Mouse (Mus musculus): ENCODE data around the gene Fgd2. TPM values are rescaled to one million over a fixed set of nuclear protein-coding genes. Genes with fewer than 3 reads are reported as not detected.
"Not testable (repeated sequence)": the region's sequence is repeated elsewhere in the genome, so short reads cannot be mapped to it uniquely, and the experiment has no call there.

The Fgd2 gene
- polyA plus RNA-seq, 1 experiment from 2014 or later, result 5.9 TPM

- Histone ChIP-seq H3K36me3 (no peaks in the 10 kb centered on the region), H3K4me3 (no peak overlapping the region), H3K27ac (no peak overlapping the region), H3K27me3 (ENCODE audit: insufficient read depth, poor library complexity, severe bottlenecking) (no peaks in the 10 kb centered on the region), H3K4me1 (replicated peaks) (peaks cover 13% of the 10 kb centered on the region; the same call in 1 of the 2 replicates), H3K9me3 (no peaks in the 10 kb centered on the region)
- WGBS, result 18% methylated on average over 7 of the region's 7 CpGs
- DNase-seq (ENCODE audit: low spot score), result peak; percentile 71
Observed at GRCm38 (mm10) chr17:29381472-29381871, 20.8 kb downstream of the Fgd2 start.

GRCm38 (mm10) chr17:29382417-29382816, 21.7 kb downstream of the Fgd2 start:
- H3K4me1 ChIP-seq (replicated peaks), result peaks cover 11% of the 10 kb centered on the region; the same call in 1 of the 2 replicates
- 76% methylated on average over 11 of the region's 11 CpGs for WGBS
- no peak overlapping the region for H3K4me3 ChIP-seq
- no peak for DNase-seq (ENCODE audit: low spot score)
- H3K27ac ChIP-seq, result no peak overlapping the region
- H3K36me3 ChIP-seq, result no peaks in the 10 kb centered on the region
- H3K9me3 ChIP-seq, result no peaks in the 10 kb centered on the region
- H3K27me3 ChIP-seq (ENCODE audit: insufficient read depth, poor library complexity, severe bottlenecking), result no peaks in the 10 kb centered on the region

- Histone ChIP-seq H3K27me3 (ENCODE audit: insufficient read depth, poor library complexity, severe bottlenecking) (no peaks in the 10 kb centered on the region), H3K9me3 (no peaks in the 10 kb centered on the region), H3K4me3 (no peak overlapping the region), H3K4me1 (replicated peaks) (peaks cover 6% of the 10 kb centered on the region; the same call in 1 of the 2 replicates), H3K36me3 (no peaks in the 10 kb centered on the region), H3K27ac (no peak overlapping the region)
- 81% methylated on average over 9 of the region's 9 CpGs for WGBS
- DNase-seq (ENCODE audit: low spot score), result no peak
Observed at GRCm38 (mm10) chr17:29383923-29384322, 23.2 kb downstream of the Fgd2 start.

DNA sequence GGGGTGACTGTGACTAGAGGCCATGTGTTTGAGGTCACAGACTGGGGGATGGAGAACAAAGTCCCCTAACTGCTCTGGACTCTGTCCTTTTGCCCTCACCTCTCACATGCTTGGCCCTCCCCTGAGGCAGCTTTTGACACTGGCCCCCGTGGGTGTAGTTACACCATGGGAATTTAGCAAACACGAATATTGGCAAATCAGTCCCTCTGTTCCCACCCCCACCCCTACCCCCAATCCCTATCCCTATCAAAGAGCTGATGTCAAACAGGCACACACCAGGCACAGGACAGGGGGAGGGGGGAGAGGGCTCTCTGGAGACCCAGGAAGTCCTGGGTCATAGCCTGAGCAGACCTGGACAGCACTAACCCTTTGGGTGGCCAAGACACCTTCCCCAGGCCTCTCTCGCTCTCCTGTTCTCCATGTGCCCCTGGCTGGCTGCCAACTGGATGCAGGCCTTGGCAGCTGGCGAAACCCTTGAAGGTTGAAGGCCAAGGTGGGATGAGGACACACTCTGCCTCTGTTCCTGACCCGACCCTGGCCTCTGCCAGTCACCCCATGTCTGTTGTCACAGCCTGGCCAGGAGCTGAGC, 24.2 kb downstream of the Fgd2 start:
- H3K27me3 ChIP-seq (ENCODE audit: insufficient read depth, poor library complexity, severe bottlenecking), result no peaks in the 10 kb centered on the region
- no peak for DNase-seq (ENCODE audit: low spot score)
- WGBS, result 57% methylated on average over 5 of the region's 5 CpGs
- no peak overlapping the region for H3K4me3 ChIP-seq
- H3K36me3 ChIP-seq, result no peaks in the 10 kb centered on the region
- no peaks in the 10 kb centered on the region for H3K9me3 ChIP-seq
- peaks cover 6% of the 10 kb centered on the region; the same call in 1 of the 2 replicates for H3K4me1 ChIP-seq (replicated peaks)
- no peak overlapping the region for H3K27ac ChIP-seq

- no peaks in the 10 kb centered on the region for H3K9me3 ChIP-seq
- H3K27ac ChIP-seq, result no peak overlapping the region
- no peak for DNase-seq (ENCODE audit: low spot score)
- H3K4me3 ChIP-seq, result no peak overlapping the region
- H3K36me3 ChIP-seq, result no peaks in the 10 kb centered on the region
- no peaks in the 10 kb centered on the region for H3K27me3 ChIP-seq (ENCODE audit: insufficient read depth, poor library complexity, severe bottlenecking)
- H3K4me1 ChIP-seq (replicated peaks), result peaks cover 6% of the 10 kb centered on the region; the same call in 1 of the 2 replicates
- 24% methylated on average over 6 of the region's 6 CpGs for WGBS
Observed at GRCm38 (mm10) chr17:29385746-29386145, 25.0 kb downstream of the Fgd2 start.

- H3K4me1 ChIP-seq (replicated peaks), result peaks cover 11% of the 10 kb centered on the region
- no peaks in the 10 kb centered on the region for H3K27me3 ChIP-seq (ENCODE audit: insufficient read depth, poor library complexity, severe bottlenecking)
- WGBS, result 81% methylated on average over 11 of the region's 11 CpGs
- no peaks in the 10 kb centered on the region for H3K36me3 ChIP-seq
- H3K27ac ChIP-seq, result peak overlapping the region; percentile 35; the same call in 1 of the 2 replicates
- DNase-seq (ENCODE audit: low spot score), result no peak
- H3K9me3 ChIP-seq, result no peaks in the 10 kb centered on the region; the same call in 1 of the 2 replicates
- no peak overlapping the region for H3K4me3 ChIP-seq
Observed at GRCm38 (mm10) chr17:29388978-29389377, 28.3 kb downstream of the Fgd2 start.

DNA sequence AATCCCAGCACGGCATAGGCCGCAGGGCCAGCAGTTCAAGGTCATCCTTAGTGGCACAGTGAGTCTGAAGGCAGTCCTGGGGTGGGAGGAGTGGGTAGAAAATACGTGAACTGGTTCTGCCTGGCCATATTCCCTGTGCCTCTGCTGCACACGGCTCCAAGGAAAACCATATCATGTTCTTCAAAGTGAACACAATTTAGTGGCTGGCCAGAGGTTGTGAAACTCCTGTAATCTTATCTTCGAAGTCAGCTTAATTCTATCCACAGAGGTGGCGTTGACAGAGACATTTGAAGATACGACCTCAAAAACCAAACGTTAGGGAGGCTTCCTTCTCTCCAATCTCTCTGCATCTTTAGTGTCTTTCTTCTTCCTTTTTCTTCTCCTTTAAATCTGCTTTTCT, 30.6 kb downstream of the Fgd2 start:
- Histone ChIP-seq H3K27me3 (ENCODE audit: insufficient read depth, poor library complexity, severe bottlenecking) (peaks cover 10% of the 10 kb centered on the region), H3K36me3 (no peaks in the 10 kb centered on the region), H3K4me1 (replicated peaks) (peaks cover 4% of the 10 kb centered on the region; the same call in 1 of the 2 replicates), H3K4me3 (no peak overlapping the region), H3K27ac (no peak overlapping the region), H3K9me3 (no peaks in the 10 kb centered on the region; the same call in 1 of the 2 replicates)
- DNase-seq (ENCODE audit: low spot score), result no peak
- 86% methylated on average over 8 of the region's 8 CpGs for WGBS

GRCm38 (mm10) chr17:29393335-29394089, 32.8 kb downstream of the Fgd2 start:
- Histone ChIP-seq H3K27ac (no peak overlapping the region), H3K27me3 (ENCODE audit: insufficient read depth, poor library complexity, severe bottlenecking) (peaks cover 13% of the 10 kb centered on the region), H3K4me3 (no peak overlapping the region), H3K9me3 (no peaks in the 10 kb centered on the region; the same call in 1 of the 2 replicates), H3K4me1 (replicated peaks) (peaks cover 23% of the 10 kb centered on the region), H3K36me3 (no peaks in the 10 kb centered on the region)
- DNase-seq (ENCODE audit: low spot score), result no peak
- 65% methylated on average over 14 of the region's 14 CpGs for WGBS

- no peaks in the 10 kb centered on the region; the same call in 1 of the 2 replicates for H3K9me3 ChIP-seq
- WGBS, result 69% methylated on average over 9 of the region's 9 CpGs
- no peak overlapping the region for H3K4me3 ChIP-seq
- no peaks in the 10 kb centered on the region for H3K36me3 ChIP-seq
- H3K4me1 ChIP-seq (replicated peaks), result peaks cover 30% of the 10 kb centered on the region
- peaks cover 20% of the 10 kb centered on the region for H3K27me3 ChIP-seq (ENCODE audit: insufficient read depth, poor library complexity, severe bottlenecking)
- H3K27ac ChIP-seq, result no peak overlapping the region
- DNase-seq (ENCODE audit: low spot score), result no peak
Observed at GRCm38 (mm10) chr17:29394106-29394760, 33.5 kb downstream of the Fgd2 start.

DNA sequence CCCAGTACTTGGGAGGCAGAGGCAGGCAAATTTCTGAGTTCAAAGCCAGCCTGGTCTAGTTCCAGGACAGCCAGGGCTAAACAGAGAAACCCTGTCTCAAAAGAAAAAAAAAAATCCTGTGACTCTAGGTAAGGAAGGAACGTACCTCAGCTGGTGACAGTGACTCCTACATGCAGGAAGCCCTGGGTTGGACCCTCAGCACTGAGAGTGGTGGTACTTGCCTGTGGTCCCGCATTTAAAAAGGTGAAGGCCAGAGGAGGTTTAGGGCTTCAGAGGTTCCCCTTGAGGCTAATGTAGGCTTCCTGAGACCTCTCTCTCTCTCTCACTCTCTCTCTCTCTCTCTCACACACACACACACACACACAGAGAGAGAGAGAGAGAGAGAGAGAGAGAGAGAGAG, 34.0 kb downstream of the Fgd2 start:
- not testable (repeated sequence) for H3K27ac ChIP-seq; DNase-seq (ENCODE audit: low spot score); H3K36me3 ChIP-seq; H3K4me3 ChIP-seq; H3K9me3 ChIP-seq
- Histone ChIP-seq H3K4me1 (replicated peaks) (peaks cover 35% of the 10 kb centered on the region), H3K27me3 (ENCODE audit: insufficient read depth, poor library complexity, severe bottlenecking) (peaks cover 25% of the 10 kb centered on the region)
- WGBS, result 78% methylated on average over 2 of the region's 2 CpGs

DNA sequence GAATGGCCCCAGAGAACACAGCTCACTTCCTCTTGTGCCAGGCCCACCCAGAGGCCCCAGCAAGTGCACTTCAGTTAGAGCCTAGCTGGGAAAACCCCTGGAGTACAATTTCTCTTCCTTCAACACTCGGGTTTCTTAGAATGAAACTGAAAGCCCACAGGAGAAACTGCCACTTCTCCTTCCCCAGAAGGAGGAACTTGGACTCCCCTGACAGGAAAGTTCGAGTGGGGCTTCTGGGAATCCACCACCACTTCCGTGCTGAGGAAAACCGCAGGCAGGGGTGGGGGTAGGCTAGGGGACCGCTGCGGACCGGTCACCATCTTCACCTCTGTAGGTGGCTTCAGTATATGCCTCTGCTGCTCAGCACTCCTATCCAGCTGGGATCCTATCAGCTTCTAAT, 34.7 kb downstream of the Fgd2 start:
- Histone ChIP-seq H3K9me3 (no peaks in the 10 kb centered on the region; the same call in 1 of the 2 replicates), H3K27ac (no peak overlapping the region), H3K36me3 (no peaks in the 10 kb centered on the region), H3K4me3 (no peak overlapping the region), H3K27me3 (ENCODE audit: insufficient read depth, poor library complexity, severe bottlenecking) (peaks cover 29% of the 10 kb centered on the region), H3K4me1 (replicated peaks) (peaks cover 41% of the 10 kb centered on the region)
- 68% methylated on average over 7 of the region's 7 CpGs for WGBS
- DNase-seq (ENCODE audit: low spot score), result no peak

DNA sequence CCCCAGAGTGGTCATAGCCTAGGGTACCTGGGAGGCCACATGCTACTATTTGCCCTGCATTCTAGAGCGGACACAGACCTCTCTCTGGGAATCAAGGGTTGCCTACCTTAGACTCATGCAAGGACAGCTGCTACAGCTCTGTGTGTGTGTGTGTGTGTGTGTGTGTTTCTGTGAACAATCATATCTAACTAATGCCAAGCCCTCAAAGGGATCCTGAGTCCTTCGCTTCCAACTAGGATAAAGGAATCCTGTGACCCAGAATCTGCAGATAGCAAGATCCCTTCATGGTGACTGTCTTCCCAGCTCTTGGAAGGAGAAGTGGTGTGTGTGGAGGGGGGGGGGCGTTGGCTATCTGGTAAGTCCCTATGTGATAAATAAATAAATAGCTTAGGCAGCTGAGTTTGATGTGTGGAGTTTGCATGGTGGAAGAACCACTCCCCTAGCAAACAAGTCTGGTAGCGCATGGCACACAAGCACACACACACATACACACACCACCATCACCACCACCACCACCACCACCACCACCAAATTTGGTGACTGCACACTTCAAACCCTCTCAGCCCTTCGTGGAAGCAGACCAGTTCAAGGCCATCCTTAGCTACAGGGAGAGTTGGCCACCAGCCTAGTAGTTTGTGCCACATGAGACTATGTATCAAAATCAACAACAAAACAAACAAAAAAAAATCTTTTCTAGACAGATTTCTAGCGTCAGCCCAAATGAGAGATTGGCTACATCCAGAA, 35.5 kb downstream of the Fgd2 start:
- DNase-seq (ENCODE audit: low spot score), result no peak
- Histone ChIP-seq H3K27ac (no peak overlapping the region), H3K4me1 (replicated peaks) (peaks cover 47% of the 10 kb centered on the region)

More for the DNA sequence above, 35.5 kb downstream of the Fgd2 start:
- no peaks in the 10 kb centered on the region for H3K36me3 ChIP-seq
- H3K9me3 ChIP-seq, result no peaks in the 10 kb centered on the region; the same call in 1 of the 2 replicates
- H3K4me3 ChIP-seq, result no peak overlapping the region
- WGBS, result 55% methylated on average over 6 of the region's 6 CpGs
- H3K27me3 ChIP-seq (ENCODE audit: insufficient read depth, poor library complexity, severe bottlenecking), result peaks cover 37% of the 10 kb centered on the region

Data from hindbrain, embryonic 10.5 days (tissue).